Mouse (Mus musculus) liver, postnatal 0 days (tissue): ENCODE results near the gene 4930562C15Rik.

ENCODE experiments used
- CTCF ChIP-seq: sonication (generic); IDR thresholded peaks from 2 replicates; pipeline ENCODE4 v1.5.1; 2016; ENCODE audit warnings: antibody characterized with exemption, low read depth
- EP300 ChIP-seq: IDR thresholded peaks from 2 replicates; pipeline ENCODE4 v1.6.1; 2016; ENCODE audit warnings: antibody characterized with exemption, low read depth, mild to moderate bottlenecking

DNA sequence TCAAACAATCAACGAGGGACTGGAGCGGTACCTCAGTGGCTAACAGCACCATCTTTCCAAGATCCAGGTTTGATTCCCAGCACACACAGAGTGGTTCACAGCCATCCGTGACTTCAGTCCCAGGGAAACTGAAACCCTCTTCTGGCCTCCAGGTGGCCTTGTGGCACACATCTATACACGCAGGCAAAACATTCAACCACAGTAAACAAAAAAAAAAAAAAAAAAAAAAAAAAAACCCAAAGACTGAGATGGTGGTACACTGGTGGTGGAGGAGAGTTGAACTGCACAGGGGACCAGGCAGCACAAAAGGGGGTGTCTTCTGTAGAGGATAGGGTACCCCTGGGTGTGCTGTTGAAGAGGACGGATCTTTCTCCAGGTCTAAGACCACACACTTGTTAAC lies 35.3 kb downstream of the 4930562C15Rik start:
- TF ChIP-seq CTCF = no peak
- no peak for TF ChIP-seq EP300
